Mouse (Mus musculus) layer of hippocampus, postnatal 25 days (tissue): Measurements from ENCODE around the gene Oxa1l. TPM values are rescaled to one million over a fixed set of nuclear protein-coding genes. Genes with fewer than 3 reads are reported as not detected.

ENCODE experiments used
- DNase-seq, 2 experiments: peaks; one replicate each; pipeline ENCODE4 v3.0.0; 2022; ENCODE audit warnings: mixed read lengths in 2 of 2, low spot score in 1 of 2; ENCODE audit errors: extremely low spot score in 1 of 2
- total RNA-seq, 2 experiments: library from RNA; stranded (reverse); gene quantifications; 2 replicates each; pipeline ENCODE4 v1.2.3; 2021

Oxa1l gene
- total RNA-seq, 2 experiments from 2014 or later, result 50.1 to 57.6 TPM

DNA sequence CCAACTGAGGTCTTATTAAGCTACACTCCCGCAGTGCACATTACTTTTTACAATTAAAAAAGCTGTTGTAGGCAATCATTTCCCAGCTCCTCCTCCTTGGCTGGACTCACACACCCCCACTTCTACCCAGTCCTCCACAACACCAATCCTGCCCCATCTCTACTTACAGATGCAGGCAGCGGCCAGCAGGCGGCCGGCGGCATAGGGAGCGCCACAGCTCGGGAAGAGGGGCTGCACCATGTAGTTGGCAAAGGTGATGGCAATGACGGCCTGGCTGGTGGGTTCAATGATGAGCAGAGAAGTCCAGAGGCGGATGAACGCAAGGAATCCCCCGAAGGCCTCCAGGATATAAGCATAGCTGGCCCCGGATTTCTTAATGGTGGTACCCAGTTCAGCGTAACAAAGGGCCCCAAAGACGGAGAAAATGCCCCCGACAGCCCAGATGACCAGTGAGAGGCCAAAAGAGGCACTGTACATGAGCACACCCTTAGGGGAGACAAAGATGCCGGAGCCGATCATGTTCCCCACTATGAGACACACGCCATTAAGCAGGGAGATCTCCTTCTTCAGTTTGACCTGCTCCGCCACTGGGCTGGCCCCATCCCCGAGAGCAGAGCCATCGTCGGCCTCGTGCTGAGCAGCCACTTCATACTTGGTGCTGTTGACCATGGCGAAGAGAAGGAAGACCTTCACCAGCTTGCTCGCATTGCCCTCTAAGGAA is 47.9 kb downstream of the Oxa1l start:
- DNase-seq, result no peak

- DNase-seq, result no peak
Measured at GRCm38 (mm10) chr14:54409057-54409645, 48.5 kb downstream of the Oxa1l start.

DNA sequence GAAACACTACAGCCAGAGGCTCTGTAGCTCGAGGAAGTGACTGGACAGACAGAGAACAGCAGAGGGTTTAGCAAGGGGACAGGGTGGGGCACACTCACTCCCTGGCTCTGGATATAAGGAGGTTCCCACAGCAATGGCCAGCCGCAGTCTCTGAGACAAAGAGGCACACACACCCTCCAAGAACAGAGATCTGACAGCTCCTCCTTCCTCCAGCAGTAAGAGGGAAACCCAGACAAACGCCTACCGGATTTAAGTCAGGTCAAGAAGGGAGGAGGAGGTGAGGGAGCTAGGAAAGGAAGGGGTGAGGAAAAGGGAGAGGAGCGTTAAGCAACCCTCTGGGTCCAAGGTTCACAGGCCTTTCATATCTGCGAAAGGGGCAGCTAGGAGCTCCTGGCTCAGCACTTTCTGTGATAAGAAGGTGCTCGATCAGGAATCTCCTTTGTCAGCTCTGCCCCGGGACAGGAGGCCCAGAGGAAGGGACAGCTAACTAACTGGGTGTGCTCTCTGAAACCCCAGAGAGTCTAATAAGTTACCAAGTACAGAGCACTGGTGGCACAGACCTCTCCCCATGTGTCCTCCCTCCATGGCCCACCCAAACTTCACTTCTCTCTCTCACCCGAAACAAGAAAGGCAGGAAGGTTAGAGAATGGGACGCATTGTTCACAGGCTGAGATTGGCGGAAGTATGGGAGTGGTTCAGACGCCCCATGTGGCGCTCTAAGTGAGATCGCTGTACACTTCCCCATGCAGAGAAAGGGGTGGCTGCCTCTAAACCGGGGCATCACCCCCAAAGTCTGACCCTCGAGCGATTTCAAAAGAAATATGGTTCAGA is 49.6 kb downstream of the Oxa1l start:
- DNase-seq, result no peak

GRCm38 (mm10) chr14:54412000-54412576 is 51.5 kb downstream of the Oxa1l start:
- DNase-seq, result no peak

DNA sequence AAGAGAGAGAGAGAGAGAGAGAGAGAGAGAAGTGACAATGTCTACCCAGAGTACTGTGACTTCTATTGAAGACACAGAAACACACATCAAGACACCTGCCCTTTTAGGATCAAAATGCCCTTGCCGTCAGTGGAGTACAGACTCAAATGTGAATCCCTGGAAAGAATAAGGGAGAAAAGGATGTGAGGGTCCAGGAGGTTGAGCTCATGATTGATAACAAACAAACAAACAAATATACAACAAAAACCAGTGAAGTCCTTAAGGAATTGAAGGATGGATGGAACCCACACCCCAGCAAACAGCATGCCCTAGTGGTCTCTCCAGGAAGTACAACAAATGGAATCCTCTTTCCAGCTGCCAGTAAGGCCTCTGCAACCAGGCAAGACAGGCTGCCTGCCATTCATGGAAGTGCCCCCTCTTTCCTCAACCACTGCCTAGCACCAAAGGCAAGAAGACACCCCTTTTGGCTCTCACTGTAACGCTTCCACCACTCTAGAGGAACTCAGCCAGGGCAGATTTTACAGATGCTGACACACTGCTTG is 52.1 kb downstream of the Oxa1l start:
- peak; percentile 30 to 60 for DNase-seq

DNA sequence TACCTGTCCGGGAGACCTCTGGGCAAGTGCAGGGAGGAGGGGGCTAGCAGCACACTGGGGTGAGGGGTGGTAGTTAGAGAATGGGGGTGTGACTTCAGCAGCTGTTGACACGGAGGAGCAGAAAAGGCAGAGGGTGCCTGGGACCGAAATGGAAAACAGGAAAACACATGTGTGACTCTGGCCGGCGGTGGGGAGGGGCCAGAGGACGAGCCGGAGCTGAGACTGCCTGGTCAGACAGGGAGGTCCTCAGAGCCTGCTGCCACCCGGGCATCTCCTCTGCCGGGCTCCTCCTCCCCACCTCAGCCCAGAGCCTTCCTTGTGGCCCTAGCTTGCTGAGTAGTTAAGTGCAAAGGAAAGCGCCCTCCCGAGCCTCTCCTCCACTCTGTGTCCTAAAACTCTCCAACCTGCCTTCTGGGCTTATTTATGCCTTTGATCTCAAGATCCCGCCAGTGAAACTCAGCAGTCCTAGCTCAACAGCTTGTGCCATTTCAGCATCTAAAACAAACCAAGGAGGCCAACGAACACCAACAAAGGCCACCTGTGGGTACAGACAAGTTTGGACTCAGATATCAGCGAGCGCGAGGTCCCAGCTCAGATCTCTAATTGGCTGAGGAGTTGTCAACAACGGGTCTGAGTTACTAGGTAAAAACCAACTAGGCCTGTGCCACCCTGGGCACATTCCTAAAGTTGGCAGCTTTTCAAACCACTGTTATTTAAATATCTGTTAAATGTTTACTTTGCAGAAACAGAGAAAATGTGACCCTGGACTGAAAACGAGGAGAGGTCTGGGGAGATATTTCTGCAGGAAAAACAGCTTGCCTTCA is 53.5 kb downstream of the Oxa1l start:
- no peak for DNase-seq

DNA sequence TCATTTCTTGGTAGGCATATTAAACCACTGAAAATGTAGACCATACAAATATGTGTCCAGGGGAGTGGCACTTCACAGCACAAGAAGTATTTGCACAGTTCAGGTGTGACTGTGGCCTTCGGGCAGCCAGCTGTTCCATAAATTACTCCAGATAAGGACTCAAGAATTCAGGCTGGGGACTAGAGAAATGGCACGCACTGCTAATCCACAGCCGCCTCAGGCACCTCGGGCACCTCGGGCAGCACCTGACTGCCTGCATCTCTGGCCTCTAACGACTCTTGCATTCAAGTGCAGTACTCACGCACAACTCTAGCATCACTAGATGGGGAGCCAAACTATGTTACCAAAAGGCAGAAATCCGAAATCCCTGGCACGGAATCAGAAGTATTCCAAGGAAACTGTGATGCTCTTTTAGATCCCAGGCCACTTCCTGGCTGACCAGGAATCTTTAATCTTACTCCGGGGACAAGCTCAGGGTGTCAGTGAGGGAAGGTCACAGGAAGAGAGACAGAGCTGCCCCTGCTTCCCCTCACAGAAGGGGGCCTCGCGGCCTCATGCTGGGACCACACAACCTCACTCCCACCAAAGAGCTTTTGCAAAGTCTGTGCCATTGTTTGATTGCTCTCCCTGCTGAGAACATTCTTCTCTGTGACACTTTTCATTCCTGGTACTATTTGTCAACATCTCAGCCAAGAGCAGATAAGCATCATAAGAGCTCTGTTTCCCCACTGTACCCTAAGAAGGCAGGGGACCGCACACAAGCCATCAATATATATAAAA is 54.8 kb downstream of the Oxa1l start:
- DNase-seq, result no peak

DNA sequence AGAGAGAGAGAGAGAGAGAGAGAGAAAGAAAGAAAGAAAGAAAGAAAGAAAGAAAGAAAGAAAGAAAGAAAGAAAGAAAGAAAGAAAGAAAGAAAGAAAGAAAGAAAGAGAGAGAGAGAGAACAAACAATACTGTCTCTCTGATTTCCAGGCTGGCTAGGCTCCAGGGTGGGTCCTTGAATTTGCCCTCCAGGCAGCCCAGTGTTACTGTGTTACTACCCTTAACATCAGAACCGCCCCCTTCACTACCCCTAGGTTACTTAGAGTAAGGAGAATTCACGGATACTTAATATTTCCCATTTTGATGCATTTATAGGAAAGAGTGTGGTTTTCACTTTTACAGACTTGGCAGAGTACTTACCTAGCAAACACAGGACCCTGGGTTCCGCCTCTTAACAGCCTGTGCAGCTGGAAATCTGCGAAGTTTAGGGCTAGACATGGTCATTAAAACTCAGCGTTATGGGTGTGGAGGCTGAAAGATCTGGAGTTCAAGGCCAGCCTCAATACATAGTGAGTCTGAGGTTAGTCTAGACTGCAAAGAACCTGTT is 55.7 kb downstream of the Oxa1l start:
- no peak for DNase-seq

DNA sequence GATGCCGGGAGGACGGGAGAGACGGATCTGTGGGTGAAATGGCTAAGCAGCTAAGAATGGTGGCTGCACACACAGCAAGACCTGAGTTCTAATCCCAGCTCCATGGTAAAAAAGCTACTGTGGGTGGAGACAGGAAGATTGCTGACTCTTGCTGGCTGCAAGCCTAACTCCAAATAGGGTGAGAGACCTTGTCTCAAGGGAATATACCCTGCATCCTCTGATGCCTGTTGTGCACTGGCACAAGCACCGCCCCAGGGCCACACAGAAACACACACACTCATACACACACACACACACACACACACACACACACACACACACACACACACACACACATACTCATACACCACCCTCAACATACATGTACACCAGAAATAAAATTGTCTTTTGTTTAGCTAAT is 56.2 kb downstream of the Oxa1l start:
- no peak for DNase-seq

DNA sequence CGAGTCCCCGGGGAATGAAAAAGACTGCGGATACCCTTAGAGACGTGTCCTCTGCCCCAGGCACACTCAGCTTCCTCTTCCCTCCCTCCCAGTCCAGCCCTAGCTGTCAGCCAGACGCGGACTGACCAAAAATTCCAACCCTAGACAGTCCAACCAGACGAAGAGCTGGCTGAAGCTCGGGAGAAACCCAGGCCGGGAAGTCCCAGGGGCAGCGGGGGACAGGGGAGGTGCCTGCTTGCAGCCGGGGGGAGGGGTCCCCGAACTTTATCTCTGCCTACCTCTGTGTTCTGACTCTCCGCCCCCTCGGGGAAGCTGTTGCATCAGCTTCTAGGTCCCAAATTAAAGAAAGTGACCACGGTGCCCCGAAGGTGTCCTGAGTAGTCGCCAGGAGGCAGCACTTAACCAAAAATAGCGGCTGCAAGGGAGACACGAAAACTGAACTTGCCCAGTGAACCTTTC is 57.0 kb downstream of the Oxa1l start, which contains the start of gene Slc7a7:
TSS of gene Slc7a7 (minus strand) at position 158 of the 459 bp plus-strand sequence.
- no peak for DNase-seq

Other genes with a start within 250 kb of the Oxa1l start
- gene Dad1, start 106.7 kb upstream of the Oxa1l start, total RNA-seq, result 100 to 1,000 TPM; 117 to 132 TPM
- gene Abhd4, start 106.6 kb upstream of the Oxa1l start, total RNA-seq, result 10 to 100 TPM; 60.2 to 64.3 TPM
- gene Olfr49, start 75.9 kb upstream of the Oxa1l start, total RNA-seq, result not detected
- 1 to 10 TPM; 1.5 to 1.9 TPM for gene Slc7a7, start 56.9 kb downstream of the Oxa1l start, total RNA-seq
- 100 to 1,000 TPM; 112 TPM for gene Mrpl52, start 66.1 kb downstream of the Oxa1l start, total RNA-seq
- 10 to 100 TPM; 15.8 to 21.2 TPM for gene Mmp14, start 70.8 kb downstream of the Oxa1l start, total RNA-seq
- 10 to 100 TPM; 32.1 to 34.6 TPM for gene Lrp10, start 103.3 kb downstream of the Oxa1l start, total RNA-seq
- 10 to 100 TPM; 22.6 to 23.0 TPM for gene Rem2, start 115.3 kb downstream of the Oxa1l start, total RNA-seq
- gene Prmt5, start 156.7 kb downstream of the Oxa1l start, total RNA-seq, result 10 to 100 TPM; 53.6 to 61.4 TPM
- 1 to 10 TPM; 2.4 to 3.9 TPM for gene Haus4, start 193.8 kb downstream of the Oxa1l start, total RNA-seq
- 1 to 10 TPM; 1.3 to 2.4 TPM for gene Ajuba, start 216.7 kb downstream of the Oxa1l start, total RNA-seq
- gene 4931414P19Rik, start 245.2 kb downstream of the Oxa1l start, total RNA-seq, result 1 to 10 TPM; 5.4 to 8.4 TPM